Mouse (Mus musculus) stomach, postnatal 0 days (tissue): ENCODE measurements around the gene Ccnd1.

Experiments used
- CTCF ChIP-seq: IDR thresholded peaks from 2 replicates; pipeline ENCODE4 v1.5.1; 2016; ENCODE audit warnings: antibody characterized with exemption, low read depth, mild to moderate bottlenecking, moderate library complexity
- EP300 ChIP-seq: optimal IDR thresholded peaks from 2 replicates; pipeline ENCODE3; 2016; ENCODE audit warnings: antibody characterized with exemption

GRCm38 (mm10) chr7:144964316-144964715 lies 24.6 kb upstream of the Ccnd1 start:
- TF ChIP-seq EP300, result no peak
- no peak for TF ChIP-seq CTCF
